Mouse (Mus musculus) spleen, adult 2 months (tissue): ENCODE results near the gene Thada. TPM values are rescaled to one million over a fixed set of nuclear protein-coding genes. Genes with fewer than 3 reads are reported as not detected.
"Not testable (repeated sequence)": the region's sequence is repeated elsewhere in the genome, so short reads cannot be mapped to it uniquely, and the experiment has no call there.

Experiments used
- DNase-seq, 2 experiments: peaks; one replicate each; pipeline versions ENCODE4 v3.0.0 to v3.0.0-alpha.2; 2012 to 2021; ENCODE audit warnings: low spot score in 2 of 2, low read depth in 1 of 2
- H3K27ac ChIP-seq: fragments of 200-500 bp; 2 replicates; pipeline ENCODE4 v1.5.1; 2012; ENCODE audit warnings: low read length, inconsistent platforms; ENCODE audit not compliant: insufficient read depth
- H3K27me3 ChIP-seq: fragments of 200-500 bp; 2 replicates; pipeline ENCODE4 v1.6.1; 2012; ENCODE audit warnings: mild to moderate bottlenecking, moderate library complexity, low read length, inconsistent platforms; ENCODE audit not compliant: control insufficient read depth, insufficient read depth
- H3K36me3 ChIP-seq: fragments of 200-500 bp; 2 replicates; pipeline ENCODE4 v1.6.1; 2012; ENCODE audit warnings: mild to moderate bottlenecking, low read length, inconsistent platforms; ENCODE audit not compliant: control insufficient read depth, insufficient read depth
- H3K4me1 ChIP-seq: fragments of 200-500 bp; 2 replicates; pipeline ENCODE4 v1.6.1; 2011; ENCODE audit warnings: inconsistent platforms; ENCODE audit not compliant: control insufficient read depth, insufficient read depth, insufficient read length
- H3K4me3 ChIP-seq: fragments of 200-500 bp; 2 replicates; pipeline ENCODE4 v1.5.1; 2011; ENCODE audit warnings: mild to moderate bottlenecking, inconsistent platforms; ENCODE audit not compliant: insufficient read depth, insufficient read length; ENCODE audit errors: extremely low read depth
- CTCF ChIP-seq: fragments of 200-500 bp; IDR thresholded peaks from 2 replicates; pipeline ENCODE4 v1.5.1; 2011; ENCODE audit warnings: mild to moderate bottlenecking, inconsistent platforms; ENCODE audit not compliant: insufficient read depth, insufficient read length, insufficient replicate concordance; ENCODE audit errors: extremely low read depth
- POLR2A ChIP-seq: fragments of 200-500 bp; IDR thresholded peaks from 2 replicates; pipeline ENCODE4 v1.6.1; 2011; ENCODE audit warnings: low read depth, low read length, inconsistent platforms
- WGBS: fragments of 180-500 bp; shearing (Covaris S2); methylation state at CpG from one replicate; pipeline ENCODE4 v1.1.7; 2018; 5-methylcytosine and 5-hydroxymethylcytosine counted together
- polyA plus RNA-seq: library from polyadenylated mRNA; depleted of rRNA; stranded (reverse); fragments of >200 nt; gene quantifications from 2 replicates; pipeline ENCODE4 v1.2.3, GENCODE M21; 2012

The Thada gene
- polyA plus RNA-seq, 1 experiment = 17.2 TPM

DNA sequence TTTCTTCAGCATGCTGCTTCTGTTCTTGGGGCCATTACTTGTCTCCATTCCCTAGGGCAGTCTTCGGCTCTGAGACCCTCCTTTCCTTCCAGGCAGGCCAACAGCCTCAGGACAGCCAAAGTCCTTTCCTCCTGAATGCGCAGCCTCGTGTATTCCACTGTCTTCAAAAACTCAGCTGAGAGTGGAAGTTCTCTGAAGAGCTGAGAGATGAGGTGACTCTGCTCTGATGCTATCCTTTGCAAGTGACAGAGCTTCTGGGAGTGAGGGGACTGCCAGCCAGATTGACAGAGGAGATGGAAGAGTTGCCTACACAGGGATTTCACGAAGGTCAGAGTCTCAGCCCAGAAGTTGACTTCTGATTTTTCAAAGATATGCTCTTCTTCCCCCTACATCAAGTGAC is 274.1 kb downstream of the Thada start:
- H3K27ac ChIP-seq = no peak overlapping the region
- no peak for TF ChIP-seq CTCF
- TF ChIP-seq POLR2A = no peak
- H3K4me3 ChIP-seq = no peak overlapping the region
- H3K27me3 ChIP-seq = no peaks in the 10 kb centered on the region
- H3K36me3 ChIP-seq = peaks cover 3% of the 10 kb centered on the region
- H3K4me1 ChIP-seq = peaks cover 7% of the 10 kb centered on the region; the same call in 1 of the 2 replicates
- DNase-seq = no peak
- 88% methylated on average over 4 of the region's 4 CpGs for WGBS

DNA sequence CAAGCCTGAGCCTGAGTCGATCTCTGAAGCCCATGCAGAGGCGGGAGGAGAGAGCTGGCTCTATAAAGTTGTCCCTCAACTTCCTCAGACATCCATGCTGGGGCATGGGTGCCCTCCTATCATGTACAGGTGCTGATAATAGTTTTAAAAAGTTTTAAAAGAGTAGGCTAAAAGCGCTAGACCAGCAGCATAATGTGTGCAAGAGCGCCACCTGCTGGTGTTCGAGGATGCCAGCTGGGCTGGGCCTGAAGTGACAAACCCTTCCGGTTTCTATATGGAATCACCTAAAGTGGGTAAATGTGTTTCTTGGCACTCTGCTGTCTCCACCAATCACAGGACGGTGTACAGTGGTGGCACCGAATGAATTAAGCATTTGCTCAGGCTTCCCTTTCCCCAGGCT is 275.1 kb downstream of the Thada start:
- H3K4me3 ChIP-seq = no peak overlapping the region
- H3K27ac ChIP-seq = no peak overlapping the region
- 10% methylated on average over 8 of the region's 8 CpGs for WGBS
- no peak for TF ChIP-seq POLR2A
- TF ChIP-seq CTCF = peak; percentile 97
- peak; percentile 72 to 88 for DNase-seq
- peaks cover 7% of the 10 kb centered on the region; the same call in 1 of the 2 replicates for H3K4me1 ChIP-seq
- H3K36me3 ChIP-seq = peaks cover 13% of the 10 kb centered on the region
- H3K27me3 ChIP-seq = no peaks in the 10 kb centered on the region

DNA sequence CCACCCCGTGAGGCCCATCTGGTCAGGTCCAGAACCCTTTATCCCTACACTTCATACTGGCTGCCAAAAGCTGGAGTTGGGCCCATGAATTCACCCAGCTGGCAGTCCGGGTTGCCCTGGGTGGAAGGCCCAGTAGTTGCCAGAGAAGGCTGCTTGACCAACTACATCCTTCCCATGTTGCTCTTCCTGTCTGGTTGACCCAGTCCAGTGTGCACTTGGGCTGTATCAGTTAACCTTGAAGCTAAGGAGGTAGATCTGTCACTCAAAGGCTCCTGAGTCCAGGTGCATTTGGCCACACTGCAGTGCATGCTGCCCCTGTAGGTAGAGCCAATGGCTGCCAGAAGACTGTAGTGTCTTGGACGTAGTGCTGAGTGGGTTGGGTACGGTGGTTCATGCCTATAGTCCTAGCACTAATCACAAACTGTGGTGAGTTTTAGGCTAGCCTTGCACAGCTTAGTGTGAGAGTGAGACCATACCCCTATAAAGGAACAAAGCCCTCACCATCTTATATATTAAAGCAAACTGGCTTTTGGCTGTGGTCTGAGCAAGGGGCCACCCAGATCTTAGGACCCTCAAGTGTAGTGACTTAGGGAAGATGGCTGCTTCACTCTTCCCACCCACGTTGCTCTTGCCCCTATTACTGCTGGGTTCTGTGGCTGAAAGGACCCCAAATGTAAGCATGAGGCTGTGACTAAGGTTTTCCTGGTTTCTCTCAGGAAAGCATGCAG is 276.7 kb downstream of the Thada start:
- 54% methylated on average over 5 of the region's 5 CpGs for WGBS
- peak overlapping the region; percentile 95 for H3K27ac ChIP-seq
- no peak for TF ChIP-seq CTCF
- no peak for TF ChIP-seq POLR2A
- H3K4me1 ChIP-seq = peaks cover 7% of the 10 kb centered on the region; the same call in 1 of the 2 replicates
- no peak for DNase-seq
- peak overlapping the region; percentile 78; the same call in 1 of the 2 replicates for H3K4me3 ChIP-seq
- no peaks in the 10 kb centered on the region for H3K27me3 ChIP-seq
- peaks cover 24% of the 10 kb centered on the region for H3K36me3 ChIP-seq

DNA sequence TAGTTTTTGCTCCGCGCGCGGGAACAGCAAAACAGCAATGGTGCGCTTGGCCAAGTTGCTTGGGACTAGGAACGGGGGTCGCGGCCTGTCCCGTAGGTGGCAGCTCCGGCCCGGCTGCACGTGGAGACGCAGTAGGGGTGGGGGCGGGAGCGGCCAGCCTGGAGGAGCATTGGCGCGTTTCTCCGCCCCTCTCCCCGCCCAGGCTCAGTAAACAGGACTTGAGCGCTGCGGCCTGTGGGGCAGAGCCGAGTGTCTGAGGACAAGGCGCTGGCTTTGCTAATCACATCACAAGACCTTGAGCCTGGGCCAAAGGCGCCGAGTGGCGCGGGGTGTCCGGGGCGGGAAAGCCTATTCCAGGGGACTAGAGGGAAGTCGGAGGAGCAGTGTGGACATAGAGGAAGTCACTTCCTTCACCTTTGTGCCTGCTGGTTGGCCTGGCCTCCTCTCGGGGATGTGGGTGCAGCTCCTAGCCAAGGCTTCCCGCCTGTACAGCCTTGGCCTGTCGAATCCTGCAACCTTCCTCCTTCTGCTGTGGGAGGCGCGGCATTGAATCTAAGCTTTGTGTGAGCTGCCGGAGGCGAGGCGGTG is 277.5 kb downstream of the Thada start:
- DNase-seq = peak; percentile 48 to 85
- Histone ChIP-seq H3K36me3 (peaks cover 24% of the 10 kb centered on the region), H3K4me1 (peaks cover 7% of the 10 kb centered on the region; the same call in 1 of the 2 replicates), H3K27me3 (no peaks in the 10 kb centered on the region), H3K4me3 (peak overlapping the region; percentile 78), H3K27ac (peak overlapping the region; percentile 95)
- WGBS = 2% methylated on average over 38 of the region's 38 CpGs
- TF ChIP-seq CTCF = no peak
- TF ChIP-seq POLR2A = peak; percentile 63

DNA sequence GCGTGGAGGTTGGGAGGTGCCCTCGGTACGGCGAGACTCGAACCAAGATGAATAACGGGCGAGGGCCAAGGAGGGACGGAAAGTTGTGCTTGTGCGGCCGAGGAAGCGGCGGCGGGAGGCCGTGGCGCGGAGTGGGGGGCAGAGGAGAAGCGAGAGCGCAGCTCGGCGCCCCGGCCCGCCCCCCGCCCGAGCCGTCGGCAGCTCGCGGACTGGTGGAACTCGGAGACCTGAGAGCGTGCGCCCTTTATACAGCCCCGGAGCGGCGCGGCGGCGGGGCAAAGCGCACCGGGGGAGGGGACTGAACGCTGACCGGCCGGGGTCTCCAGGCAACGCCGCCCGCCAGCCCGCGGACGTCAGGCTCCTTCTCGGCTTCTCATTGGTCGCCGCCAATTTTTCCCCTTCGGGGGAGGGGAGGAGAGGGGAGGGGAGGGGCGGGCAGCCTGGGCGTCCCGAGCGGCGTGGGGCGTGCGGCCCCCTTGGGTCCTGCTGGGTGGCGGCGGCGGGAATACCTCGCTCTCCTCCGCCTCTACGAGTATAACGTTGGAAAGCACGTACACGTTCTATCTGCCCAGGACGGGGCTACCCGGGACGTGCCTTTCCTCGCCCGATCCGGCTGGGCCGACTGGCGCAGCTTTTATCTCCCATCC is 278.2 kb downstream of the Thada start, which contains the start of gene Zfp36l2:
TSS of gene Zfp36l2 (minus strand) at position 221 of the 647 bp plus-strand sequence.
- peak within 1 kb of the TSS; percentile 99 for H3K27ac ChIP-seq
- WGBS = under 1% methylated on average over 64 of the region's 76 CpGs
- H3K4me3 ChIP-seq = peak within 1 kb of the TSS; percentile 95
- H3K36me3 ChIP-seq = peaks cover 26% of the 10 kb centered on the region
- peak; percentile 84 to 98 for DNase-seq
- H3K27me3 ChIP-seq = no peaks in the 10 kb centered on the region
- peaks cover 10% of the 10 kb centered on the region; the same call in 1 of the 2 replicates for H3K4me1 ChIP-seq
- TF ChIP-seq POLR2A = peak; percentile 99
- TF ChIP-seq CTCF = no peak

DNA sequence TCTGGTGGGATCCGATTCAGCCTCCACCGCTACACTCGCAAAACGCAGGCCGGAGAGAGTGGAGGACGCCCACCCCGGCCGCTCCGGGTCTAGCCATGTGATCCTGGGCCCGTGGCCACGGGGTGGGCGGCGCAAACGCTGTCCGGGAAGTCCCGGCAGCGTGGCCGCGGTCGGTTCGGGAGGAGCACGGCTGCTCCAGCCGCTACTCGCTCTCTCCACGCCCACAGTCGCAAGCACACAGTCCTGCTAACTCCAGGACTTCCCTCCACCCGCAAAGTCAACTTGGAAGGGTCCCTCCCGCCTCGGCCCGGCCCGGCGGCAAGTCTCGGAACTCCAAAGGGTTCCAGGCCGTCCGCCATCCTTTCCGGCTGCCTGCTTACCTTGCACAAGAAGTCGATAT is 278.7 kb downstream of the Thada start:
- WGBS = 2% methylated on average over 11 of the region's 37 CpGs
- Histone ChIP-seq H3K27ac (peak overlapping the region; percentile 99), H3K4me3 (peak overlapping the region; percentile 95), H3K36me3 (peaks cover 25% of the 10 kb centered on the region)
- H3K27me3 ChIP-seq, DNase-seq, H3K4me1 ChIP-seq: not testable (repeated sequence)

DNA sequence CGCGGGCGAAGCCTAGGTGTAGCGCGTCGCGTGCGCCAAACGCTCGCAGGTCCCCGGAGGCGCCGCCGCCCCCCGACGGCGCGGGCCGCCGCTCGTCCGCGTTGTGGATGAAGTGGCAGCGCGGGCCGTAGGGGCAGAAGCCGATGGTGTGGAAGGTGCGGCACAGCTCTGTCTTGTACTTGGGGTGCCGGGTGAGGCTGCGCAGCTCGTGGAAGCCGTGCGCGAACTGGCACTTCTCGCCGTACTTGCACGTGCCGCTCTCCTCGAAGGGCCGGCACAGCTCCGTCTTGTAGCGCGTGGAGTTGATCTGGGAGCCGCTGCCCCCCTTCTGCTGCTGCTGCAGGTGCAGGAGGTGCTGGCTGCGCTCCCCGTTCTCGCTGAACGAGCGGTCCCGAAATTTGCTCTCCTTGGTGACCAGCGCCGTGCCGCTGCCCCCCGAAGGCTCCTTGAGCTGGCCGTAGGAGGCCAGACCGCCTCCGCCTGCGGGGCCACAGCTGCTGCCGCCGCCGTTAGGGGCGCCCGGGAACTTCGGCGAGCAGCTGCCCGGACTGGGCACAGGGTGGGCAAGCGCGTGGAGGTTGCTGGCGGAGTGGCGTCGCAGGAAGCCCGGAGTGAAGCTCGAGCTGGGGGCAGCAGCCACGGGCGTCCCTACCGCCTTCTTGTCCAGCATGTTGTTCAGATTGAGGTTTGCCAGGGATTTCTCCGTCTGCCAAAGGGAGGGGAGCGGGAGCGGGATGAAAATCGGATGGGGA is 279.4 kb downstream of the Thada start:
- WGBS = under 1% methylated on average over 79 of the region's 80 CpGs
- DNase-seq = peak; percentile 48 to 68
- peaks cover 24% of the 10 kb centered on the region for H3K36me3 ChIP-seq
- H3K4me3 ChIP-seq = peak overlapping the region; percentile 95
- no peaks in the 10 kb centered on the region for H3K27me3 ChIP-seq
- H3K27ac ChIP-seq = peak overlapping the region; percentile 99
- TF ChIP-seq CTCF (no peak), POLR2A (no peak)
- H3K4me1 ChIP-seq = peaks cover 10% of the 10 kb centered on the region; the same call in 1 of the 2 replicates
